Mouse (Mus musculus): Measurements from ENCODE around the gene Gm11937. TPM values are rescaled to one million over a fixed set of nuclear protein-coding genes. Genes with fewer than 3 reads are reported as not detected.
"Not testable (repeated sequence)": the region's sequence is repeated elsewhere in the genome, so short reads cannot be mapped to it uniquely, and the experiment has no call there.

The Gm11937 gene
- not detected in 2 replicates for polyA plus RNA-seq (2015; fragmentation: Nextera tagmentation; extraction: Ambion mirVana)

DNA sequence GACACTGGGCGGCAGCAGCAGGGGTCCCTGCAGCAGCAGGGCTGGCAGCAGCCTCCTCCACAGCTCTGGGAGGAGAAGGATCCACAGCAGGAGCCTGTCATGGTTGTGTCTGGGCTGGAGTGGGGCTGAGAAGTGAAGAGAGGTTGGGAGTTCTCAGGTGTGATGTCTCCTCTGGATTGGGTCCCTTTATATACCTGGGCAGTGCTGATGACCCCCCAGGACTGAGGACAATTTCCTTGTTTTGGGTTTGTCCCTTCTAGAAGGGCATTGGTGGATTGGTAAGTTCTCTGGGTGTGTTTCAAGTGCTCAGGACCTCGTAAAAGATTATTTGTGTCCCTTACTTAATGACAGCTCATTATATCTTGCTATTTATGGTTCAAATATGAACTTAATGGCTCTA lies at the start of gene Gm11937:
Gm11937 (minus strand) TSS at position 101 of the 400 bp plus-strand sequence.
- not testable (repeated sequence) for H3K4me3 ChIP-seq (ENCODE audit: low read depth, low read length); H3K27ac ChIP-seq (ENCODE audit: low read length); H3K9me3 ChIP-seq (ENCODE audit: low read length); H3K36me3 ChIP-seq (ENCODE audit: insufficient read depth, low read length); ATAC-seq; H3K4me2 ChIP-seq (replicated peaks; ENCODE audit: low read depth, low read length); H3K27me3 ChIP-seq (replicated peaks; ENCODE audit: insufficient read depth, low read length); H3K9ac ChIP-seq (replicated peaks; ENCODE audit: low read depth); DNase-seq (ENCODE audit: low spot score); H3K4me1 ChIP-seq (ENCODE audit: insufficient read depth, low read depth, low read length)
- WGBS = 55% methylated on average over 1 of the region's 2 CpGs

DNA sequence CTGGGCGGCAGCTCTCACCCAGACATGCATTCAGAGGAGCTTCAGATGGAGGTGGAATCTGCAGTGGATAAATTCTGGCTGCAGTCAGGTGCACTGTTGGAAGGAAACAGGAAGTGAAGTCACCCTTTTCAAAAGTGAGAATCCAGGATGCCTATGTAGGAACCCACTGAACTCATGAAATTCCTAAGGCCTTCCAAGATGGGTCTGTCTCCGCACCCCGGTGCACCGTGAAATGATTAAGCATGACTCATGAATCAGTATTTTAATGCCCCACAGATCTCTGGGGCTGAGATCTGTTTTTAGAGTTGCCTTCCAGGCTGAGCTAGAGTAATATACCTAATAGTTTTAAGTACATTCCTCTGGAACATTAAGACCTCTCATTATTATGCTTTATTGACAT lies 49.3 kb upstream of the Gm11937 start:
- Histone ChIP-seq H3K36me3 (ENCODE audit: insufficient read depth, low read length) (no peaks in the 10 kb centered on the region), H3K9ac (replicated peaks; ENCODE audit: low read depth) (no peak overlapping the region), H3K4me2 (replicated peaks; ENCODE audit: low read depth, low read length) (no peak overlapping the region), H3K4me3 (ENCODE audit: low read depth, low read length) (no peak overlapping the region), H3K4me1 (ENCODE audit: insufficient read depth, low read depth, low read length) (no peaks in the 10 kb centered on the region), H3K27ac (ENCODE audit: low read length) (no peak overlapping the region), H3K9me3 (ENCODE audit: low read length) (no peaks in the 10 kb centered on the region), H3K27me3 (replicated peaks; ENCODE audit: insufficient read depth, low read length) (no peaks in the 10 kb centered on the region)
- DNase-seq (ENCODE audit: low spot score) (no peak), ATAC-seq (no peak)
- 78% methylated on average over 4 of the region's 4 CpGs for WGBS
- TF ChIP-seq EP300 (IDR thresholded peaks at IDR 0.05) (no peak), CTCF (IDR thresholded peaks at IDR 0.05) (no peak)

DNA sequence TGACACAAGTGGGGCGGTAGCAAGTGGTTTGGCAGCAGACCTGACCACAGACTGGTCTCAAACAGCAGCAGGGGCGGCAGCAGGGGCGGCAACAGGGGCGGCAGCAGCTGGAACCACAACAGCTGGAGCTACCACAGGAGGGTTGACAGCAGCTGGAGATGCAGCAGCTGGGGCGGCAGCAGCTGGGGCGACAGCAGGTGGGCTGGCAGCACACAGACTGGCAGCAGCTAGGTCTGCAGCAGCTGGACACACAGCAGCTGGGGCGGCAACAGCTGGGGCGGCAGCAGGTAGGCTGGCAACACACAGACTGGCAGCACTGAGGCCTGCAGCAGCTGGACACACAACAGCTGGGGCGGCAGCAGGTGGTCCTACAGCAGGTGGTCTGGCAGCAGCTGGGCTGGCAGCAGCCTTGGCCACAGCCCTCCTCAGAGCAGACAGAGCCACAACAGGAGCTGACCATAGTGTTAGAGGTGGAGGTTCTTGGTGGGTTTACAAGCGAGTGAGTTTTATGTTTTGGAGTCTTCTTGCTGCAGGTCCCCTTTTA lies 48.5 kb upstream of the Gm11937 start, which contains the start of gene Gm11563:
Gm11563 (minus strand) TSS at position 494 of the 544 bp plus-strand sequence.
- not testable (repeated sequence) for H3K4me1 ChIP-seq (ENCODE audit: insufficient read depth, low read depth, low read length); H3K9ac ChIP-seq (replicated peaks; ENCODE audit: low read depth); H3K4me2 ChIP-seq (replicated peaks; ENCODE audit: low read depth, low read length); DNase-seq (ENCODE audit: low spot score); H3K36me3 ChIP-seq (ENCODE audit: insufficient read depth, low read length); H3K4me3 ChIP-seq (ENCODE audit: low read depth, low read length); ATAC-seq; H3K27me3 ChIP-seq (replicated peaks; ENCODE audit: insufficient read depth, low read length); H3K27ac ChIP-seq (ENCODE audit: low read length); H3K9me3 ChIP-seq (ENCODE audit: low read length)
- 73% methylated on average over 9 of the region's 10 CpGs for WGBS

DNA sequence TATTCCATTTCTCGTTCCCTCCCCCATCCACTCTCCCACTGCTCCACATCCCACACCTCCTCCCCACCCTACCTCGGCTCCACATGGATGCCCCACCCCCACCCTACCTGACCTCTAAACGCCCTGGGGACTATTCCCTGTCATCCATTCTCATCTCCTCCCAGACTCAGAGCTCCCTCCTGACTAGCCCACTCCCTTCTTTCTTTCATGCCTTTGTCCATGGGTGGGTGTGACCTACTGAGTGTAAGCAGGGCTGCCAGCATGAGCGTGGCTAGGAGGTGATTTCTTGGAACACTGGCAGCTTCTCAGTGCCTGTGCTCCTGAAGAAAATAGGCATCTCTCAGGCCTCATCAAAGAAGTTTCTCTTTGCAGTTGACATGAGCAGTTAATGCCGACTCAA lies 47.1 kb upstream of the Gm11937 start:
- ATAC-seq (no peak), DNase-seq (ENCODE audit: low spot score) (no peak)
- no peak overlapping the region for H3K4me2 ChIP-seq (replicated peaks; ENCODE audit: low read depth, low read length)
- H3K27ac ChIP-seq (ENCODE audit: low read length) = no peak overlapping the region
- H3K9ac ChIP-seq (replicated peaks; ENCODE audit: low read depth) = no peak overlapping the region
- no peaks in the 10 kb centered on the region for H3K9me3 ChIP-seq (ENCODE audit: low read length)
- H3K27me3 ChIP-seq (replicated peaks; ENCODE audit: insufficient read depth, low read length) = no peaks in the 10 kb centered on the region
- no peaks in the 10 kb centered on the region for H3K36me3 ChIP-seq (ENCODE audit: insufficient read depth, low read length)
- H3K4me1 ChIP-seq (ENCODE audit: insufficient read depth, low read depth, low read length) = no peaks in the 10 kb centered on the region
- no peak for TF ChIP-seq CTCF (IDR thresholded peaks at IDR 0.05)
- no peak for TF ChIP-seq EP300 (IDR thresholded peaks at IDR 0.05)
- 46% methylated on average over 5 of the region's 5 CpGs for WGBS
- H3K4me3 ChIP-seq (ENCODE audit: low read depth, low read length) = no peak overlapping the region

DNA sequence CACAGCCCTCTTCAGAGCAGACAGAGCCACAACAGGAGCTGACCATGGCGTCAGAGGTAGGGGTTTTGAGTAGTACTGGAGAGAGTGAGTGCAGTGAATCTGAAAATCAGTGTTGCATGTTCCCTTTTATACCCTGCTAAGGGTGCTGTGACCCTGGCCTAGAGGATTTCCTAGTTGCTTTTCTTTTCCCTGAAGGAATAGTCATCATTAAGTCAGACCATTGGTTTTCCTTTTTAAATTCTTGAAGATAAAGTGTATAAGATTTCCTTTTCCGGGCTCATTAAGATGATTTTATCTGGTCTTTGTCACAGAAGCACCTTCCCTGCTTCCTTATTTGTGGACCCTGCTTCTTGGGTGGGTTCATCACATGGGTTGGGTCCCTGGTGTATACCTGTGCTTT lies 40.1 kb upstream of the Gm11937 start, which contains the start of gene Gm11555:
Gm11555 (minus strand) TSS at position 101 of the 400 bp plus-strand sequence.
- TF ChIP-seq EP300 (IDR thresholded peaks at IDR 0.05) = no peak
- no peak for TF ChIP-seq CTCF (IDR thresholded peaks at IDR 0.05)
- ATAC-seq = no peak
- WGBS = 83% methylated on average over 2 of the region's 2 CpGs
- Histone ChIP-seq H3K9me3 (ENCODE audit: low read length) (no peaks in the 10 kb centered on the region), H3K4me3 (ENCODE audit: low read depth, low read length) (no peak within 1 kb of the TSS), H3K36me3 (ENCODE audit: insufficient read depth, low read length) (no peaks in the 10 kb centered on the region), H3K4me1 (ENCODE audit: insufficient read depth, low read depth, low read length) (no peaks in the 10 kb centered on the region), H3K27ac (ENCODE audit: low read length) (no peak within 1 kb of the TSS), H3K27me3 (replicated peaks; ENCODE audit: insufficient read depth, low read length) (no peaks in the 10 kb centered on the region), H3K9ac (replicated peaks; ENCODE audit: low read depth) (no peak within 1 kb of the TSS), H3K4me2 (replicated peaks; ENCODE audit: low read depth, low read length) (no peak within 1 kb of the TSS)
- DNase-seq (ENCODE audit: low spot score) = no peak

DNA sequence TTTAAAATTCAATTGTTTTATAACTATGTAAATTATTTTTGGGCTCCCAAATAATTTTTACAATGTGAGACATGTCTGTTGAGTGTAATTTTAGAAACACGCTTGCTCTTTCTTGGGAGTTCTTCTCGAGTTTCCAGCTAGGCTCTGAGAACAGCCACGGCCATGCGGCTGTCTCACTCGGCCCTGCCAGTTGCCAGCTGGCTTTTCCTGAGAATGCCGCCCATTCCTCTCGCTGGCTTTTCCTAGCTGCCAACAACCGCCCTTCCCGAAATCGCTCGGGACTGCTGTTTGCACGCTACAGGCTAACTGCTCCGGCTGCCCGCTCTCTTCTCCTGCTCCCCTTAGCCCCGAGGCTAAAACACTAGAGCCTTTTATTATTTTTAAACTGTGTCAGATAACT lies 36.5 kb upstream of the Gm11937 start:
- WGBS = 84% methylated on average over 15 of the region's 15 CpGs
- H3K27ac ChIP-seq (ENCODE audit: low read length) = no peak overlapping the region
- no peak overlapping the region for H3K4me3 ChIP-seq (ENCODE audit: low read depth, low read length)
- ATAC-seq = no peak
- no peak overlapping the region for H3K9ac ChIP-seq (replicated peaks; ENCODE audit: low read depth)
- no peaks in the 10 kb centered on the region for H3K27me3 ChIP-seq (replicated peaks; ENCODE audit: insufficient read depth, low read length)
- no peak for DNase-seq (ENCODE audit: low spot score)
- no peaks in the 10 kb centered on the region for H3K4me1 ChIP-seq (ENCODE audit: insufficient read depth, low read depth, low read length)
- TF ChIP-seq CTCF (IDR thresholded peaks at IDR 0.05) = no peak
- TF ChIP-seq EP300 (IDR thresholded peaks at IDR 0.05) = no peak
- no peaks in the 10 kb centered on the region for H3K9me3 ChIP-seq (ENCODE audit: low read length)
- H3K36me3 ChIP-seq (ENCODE audit: insufficient read depth, low read length) = no peaks in the 10 kb centered on the region
- H3K4me2 ChIP-seq (replicated peaks; ENCODE audit: low read depth, low read length) = no peak overlapping the region

DNA sequence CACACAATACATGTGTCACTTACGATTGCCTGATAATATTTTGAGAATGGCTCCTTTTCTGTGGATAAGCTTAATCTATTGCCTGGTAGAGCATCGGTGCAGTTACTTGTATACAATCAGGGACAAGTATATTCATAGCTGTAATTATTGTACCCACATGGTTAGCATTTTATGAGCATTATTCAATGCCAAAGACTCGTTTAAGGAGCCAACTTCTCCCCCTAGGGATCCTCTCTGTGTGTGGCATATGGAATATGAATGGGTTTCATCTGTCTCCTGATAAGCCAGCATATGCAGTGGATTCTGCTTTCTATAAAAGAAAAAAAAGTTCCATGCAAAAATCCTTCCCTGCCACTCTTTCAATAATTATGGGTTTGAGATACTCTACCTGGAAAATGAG lies 34.4 kb upstream of the Gm11937 start:
- H3K27ac ChIP-seq (ENCODE audit: low read length) = no peak overlapping the region
- no peak overlapping the region for H3K4me2 ChIP-seq (replicated peaks; ENCODE audit: low read depth, low read length)
- no peak overlapping the region for H3K4me3 ChIP-seq (ENCODE audit: low read depth, low read length)
- H3K4me1 ChIP-seq (ENCODE audit: insufficient read depth, low read depth, low read length) = no peaks in the 10 kb centered on the region
- no peaks in the 10 kb centered on the region for H3K36me3 ChIP-seq (ENCODE audit: insufficient read depth, low read length)
- H3K9me3 ChIP-seq (ENCODE audit: low read length) = no peaks in the 10 kb centered on the region
- H3K27me3 ChIP-seq (replicated peaks; ENCODE audit: insufficient read depth, low read length) = no peaks in the 10 kb centered on the region
- 73% methylated on average over 3 of the region's 3 CpGs for WGBS
- ATAC-seq (no peak), DNase-seq (ENCODE audit: low spot score) (no peak)
- no peak overlapping the region for H3K9ac ChIP-seq (replicated peaks; ENCODE audit: low read depth)
- TF ChIP-seq CTCF (IDR thresholded peaks at IDR 0.05) (no peak), EP300 (IDR thresholded peaks at IDR 0.05) (no peak)

DNA sequence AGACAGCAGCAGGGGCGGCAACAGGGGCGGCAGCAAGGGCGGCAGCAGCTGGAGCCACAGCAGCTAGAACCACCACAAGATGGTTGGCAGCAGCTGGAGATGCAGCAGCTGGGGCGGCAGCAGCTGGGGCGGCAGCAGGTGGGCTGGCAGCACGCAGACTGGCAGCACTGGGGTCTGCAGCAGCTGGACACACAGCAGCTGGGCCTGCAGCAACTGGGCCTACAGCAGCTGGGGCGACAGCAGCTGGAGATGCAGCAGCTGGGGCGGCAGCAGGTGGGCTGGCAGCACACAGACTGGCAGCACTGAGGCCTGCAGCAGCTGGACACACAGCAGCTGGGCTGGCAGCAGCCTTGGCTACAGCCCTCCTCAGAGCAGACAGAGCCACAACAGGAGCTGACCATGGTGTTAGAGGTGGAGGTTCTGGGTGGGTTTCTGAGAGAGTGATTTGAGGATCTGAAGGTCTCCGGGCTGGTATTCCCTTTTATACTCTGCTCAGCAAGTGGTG lies 33.7 kb upstream of the Gm11937 start, which contains the start of gene Krtap4-7:
Krtap4-7 (minus strand) TSS at position 455 of the 505 bp plus-strand sequence.
- ATAC-seq; H3K9me3 ChIP-seq (ENCODE audit: low read length); DNase-seq (ENCODE audit: low spot score); H3K4me2 ChIP-seq (replicated peaks; ENCODE audit: low read depth, low read length); H3K27me3 ChIP-seq (replicated peaks; ENCODE audit: insufficient read depth, low read length); H3K36me3 ChIP-seq (ENCODE audit: insufficient read depth, low read length); H3K9ac ChIP-seq (replicated peaks; ENCODE audit: low read depth); H3K4me1 ChIP-seq (ENCODE audit: insufficient read depth, low read depth, low read length); H3K27ac ChIP-seq (ENCODE audit: low read length); H3K4me3 ChIP-seq (ENCODE audit: low read depth, low read length): not testable (repeated sequence)
- WGBS = 70% methylated on average over 9 of the region's 9 CpGs
